Mouse (Mus musculus): ENCODE data around the gene Fbxo34.

DNA sequence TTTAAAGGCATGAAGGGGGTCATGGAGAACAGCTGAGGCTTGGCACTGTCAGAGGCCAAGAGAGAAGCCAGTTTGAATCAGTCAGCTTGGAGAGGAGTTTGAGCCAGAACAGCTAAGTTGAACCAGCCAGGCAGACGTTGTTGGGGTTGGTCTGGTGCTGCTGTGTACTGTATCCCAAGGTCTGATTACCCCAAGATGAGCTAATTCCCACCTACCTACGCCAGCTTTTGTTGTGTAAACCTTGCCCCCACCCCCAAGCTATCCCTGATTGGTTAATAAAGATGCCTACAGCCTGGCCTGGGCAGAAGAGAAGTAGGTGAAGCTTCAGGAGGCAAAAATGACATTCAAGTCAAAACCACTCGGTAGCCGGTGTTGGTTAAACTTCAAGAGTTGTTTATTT is 27.8 kb upstream of the Fbxo34 start:
- no peak for TF ChIP-seq GATA1 (IDR thresholded peaks at IDR 0.05; ENCODE audit: borderline replicate concordance, low read length)
- TF ChIP-seq FLI1 (IDR thresholded peaks at IDR 0.05; ENCODE audit: low read length): no peak
